Mouse (Mus musculus): ENCODE data around the gene Ahcyl2. TPM values are rescaled to one million over a fixed set of nuclear protein-coding genes. Genes with fewer than 3 reads are reported as not detected.
A peak's percentile ranks its signal among the peaks of the same experiment; 100 is the strongest.

The Ahcyl2 gene
- total RNA-seq, 2 experiments from 2014 or later, result 93.7 to 119 TPM

DNA sequence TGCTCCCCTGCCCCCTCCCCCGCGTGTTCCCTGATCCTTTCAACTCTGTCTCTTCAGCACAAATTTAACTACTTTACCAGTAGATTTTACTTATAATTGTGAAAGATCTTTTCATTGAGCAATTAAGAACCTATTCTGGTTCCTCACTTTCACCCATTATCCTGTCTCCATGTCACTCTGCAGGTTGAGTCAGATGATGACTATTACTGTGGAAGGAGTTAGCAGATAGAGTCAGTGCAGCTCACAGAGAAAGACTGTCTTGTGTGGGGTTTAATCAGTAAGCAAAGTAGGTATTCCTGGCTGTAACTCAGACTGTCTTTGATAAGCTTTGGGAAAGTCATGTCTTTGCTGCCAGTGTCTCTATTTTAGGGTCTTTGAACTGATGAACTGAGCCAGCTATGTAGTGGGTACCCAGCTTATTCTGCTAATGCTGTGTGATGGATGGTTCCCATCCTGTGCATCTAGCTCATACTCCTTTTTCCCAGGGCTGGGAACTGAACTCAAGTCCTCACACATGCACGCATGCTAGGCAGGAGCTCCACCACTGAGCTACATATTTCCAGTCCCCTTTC, 135.6 kb downstream of the Ahcyl2 start:
- DNase-seq (ENCODE audit: low spot score in 2 of 2), result no peak

DNA sequence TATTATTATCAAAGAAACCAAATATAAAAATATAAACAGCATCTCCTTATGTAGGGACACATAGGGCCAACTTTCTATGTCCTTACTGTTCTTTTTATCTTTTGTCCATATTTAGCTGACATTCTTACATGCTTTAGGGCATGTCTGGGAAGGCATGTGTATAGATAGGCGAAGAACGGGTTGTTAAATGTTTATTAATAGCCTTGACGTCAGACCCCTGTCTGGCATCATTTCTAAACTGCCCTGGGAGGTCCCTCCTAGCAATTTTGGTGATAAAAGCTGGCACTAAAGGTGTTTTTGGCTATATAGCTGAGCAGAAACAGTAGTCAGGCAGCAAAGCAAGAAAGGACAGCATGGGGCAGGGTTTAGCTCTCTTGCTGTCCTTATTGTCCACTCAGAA, 136.5 kb downstream of the Ahcyl2 start:
- DNase-seq (ENCODE audit: low spot score in 2 of 2), result no peak

DNA sequence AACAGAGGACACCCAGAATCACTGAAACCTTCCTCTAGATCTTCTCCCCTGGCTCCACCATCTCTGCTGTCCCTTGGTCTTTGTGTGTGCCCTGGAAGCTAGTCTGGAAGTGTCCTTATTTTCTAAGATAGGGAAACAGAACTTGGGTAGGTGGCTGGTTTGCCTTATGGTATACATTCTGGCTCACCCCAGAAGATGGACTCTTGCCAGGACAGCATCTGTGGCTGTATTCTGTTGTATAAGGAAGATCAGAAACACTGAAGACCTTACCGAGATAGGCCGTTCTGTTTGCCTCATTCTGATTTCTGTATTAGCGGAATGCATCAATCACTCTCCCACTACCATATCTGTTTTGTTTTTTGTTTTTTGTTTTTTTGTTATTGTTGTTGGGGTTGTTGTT, 142.8 kb downstream of the Ahcyl2 start:
- no peak for DNase-seq (ENCODE audit: low spot score in 2 of 2)

DNA sequence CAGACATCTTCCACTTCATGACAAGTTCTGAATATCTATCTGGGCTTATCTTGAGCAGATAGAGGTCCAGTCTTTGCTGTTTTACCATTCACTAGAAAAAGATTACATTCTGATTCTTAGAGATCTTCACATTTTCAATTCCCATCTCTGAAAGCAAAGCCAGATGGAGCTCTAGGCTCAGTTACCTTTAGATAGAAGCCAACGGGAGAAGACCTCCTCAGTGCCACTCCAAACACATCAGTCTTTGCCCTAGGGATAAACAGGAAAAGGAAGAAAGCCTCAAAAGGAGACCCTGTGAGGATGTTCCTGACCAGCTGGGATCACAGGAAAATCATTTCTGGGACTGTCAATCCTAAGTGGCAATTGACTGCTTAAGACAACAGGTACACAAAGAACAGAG, 145.9 kb downstream of the Ahcyl2 start:
- no peak for DNase-seq (ENCODE audit: low spot score in 2 of 2)

DNA sequence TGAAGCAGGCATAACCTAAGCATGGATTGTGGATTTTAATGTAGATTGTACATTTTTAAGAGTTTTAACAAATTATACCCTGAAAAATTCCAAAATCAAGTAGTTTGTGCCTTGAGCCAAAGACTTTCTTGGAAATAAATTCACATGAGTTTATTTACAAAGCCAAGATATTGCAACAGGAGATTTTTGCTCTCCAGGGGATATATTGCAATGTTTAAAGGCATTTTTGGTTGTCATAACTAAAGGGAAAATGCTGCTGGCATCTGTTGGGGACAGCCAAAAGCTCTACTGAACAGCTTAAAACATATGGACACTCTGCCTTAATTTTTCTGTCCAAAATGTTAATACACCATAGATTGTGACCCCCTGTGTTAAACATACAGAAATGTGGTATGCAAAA, 146.3 kb downstream of the Ahcyl2 start:
- no peak for DNase-seq (ENCODE audit: low spot score in 2 of 2)

DNA sequence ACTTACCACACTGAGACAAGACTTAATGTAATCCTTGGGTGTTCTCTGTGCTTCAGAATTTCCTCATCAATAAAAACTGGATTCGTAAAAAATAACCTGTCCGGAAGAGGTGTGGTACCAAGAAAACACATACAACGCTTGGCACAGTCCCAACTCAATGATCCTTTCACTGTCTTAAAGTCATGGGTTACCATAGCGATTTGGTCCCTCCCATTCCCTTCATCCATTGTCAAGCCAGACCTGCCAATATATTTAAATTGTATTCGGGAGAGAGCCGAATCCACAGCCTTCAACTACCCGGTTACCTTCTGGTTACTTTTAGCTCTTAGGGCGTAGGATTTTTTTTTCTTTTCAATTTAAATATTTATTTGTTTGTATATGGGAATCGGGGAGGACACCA, 148.0 kb downstream of the Ahcyl2 start:
- DNase-seq (ENCODE audit: low spot score in 2 of 2), result no peak

DNA sequence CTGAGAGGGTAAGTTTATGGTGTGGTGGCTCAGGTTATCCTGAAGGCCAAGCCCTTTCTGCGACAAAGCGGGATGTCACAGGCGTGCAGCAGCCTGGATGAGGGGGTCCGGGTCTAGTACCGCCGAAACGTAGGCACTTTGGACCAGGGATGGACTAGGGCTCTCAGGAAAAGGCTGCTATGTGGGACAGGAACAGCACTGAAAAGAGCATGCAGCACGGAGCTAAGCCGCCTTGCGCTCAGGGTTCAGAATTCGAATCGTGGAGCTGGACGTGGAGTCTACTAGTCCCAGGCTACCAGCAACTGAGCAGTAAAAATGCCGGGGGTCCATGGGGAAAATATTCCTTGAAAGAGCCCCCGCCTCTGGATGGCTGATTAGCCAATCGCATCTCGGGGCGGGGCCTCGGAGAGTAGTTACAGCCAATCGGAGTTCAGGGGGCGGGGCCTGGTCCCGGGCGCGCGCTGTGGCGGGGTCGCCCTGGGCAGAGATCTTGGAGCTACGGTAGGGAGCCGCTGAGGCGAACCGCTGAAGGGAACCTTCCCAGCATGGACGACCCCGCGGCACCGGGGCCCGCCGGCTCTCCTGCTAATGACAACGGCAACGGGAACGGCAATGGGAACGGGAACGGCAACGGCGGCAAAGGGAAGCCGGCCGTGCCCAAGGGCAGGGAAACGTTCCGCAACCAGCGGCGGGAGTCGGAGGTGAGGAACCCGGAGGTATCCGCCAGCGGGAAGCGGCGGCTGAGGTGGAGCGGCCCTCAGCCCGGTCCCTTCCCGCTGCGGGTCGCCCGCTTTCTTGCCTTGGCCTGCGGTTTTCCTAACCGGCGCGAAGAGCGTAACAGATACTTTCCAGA, 148.9 kb downstream of the Ahcyl2 start, which contains the start of gene Strip2:
Gene Strip2, plus strand, starts transcription at position 483 of the 853 bp plus-strand sequence.
- DNase-seq (ENCODE audit: low spot score in 2 of 2), result peak; percentile 83 to 84

DNA sequence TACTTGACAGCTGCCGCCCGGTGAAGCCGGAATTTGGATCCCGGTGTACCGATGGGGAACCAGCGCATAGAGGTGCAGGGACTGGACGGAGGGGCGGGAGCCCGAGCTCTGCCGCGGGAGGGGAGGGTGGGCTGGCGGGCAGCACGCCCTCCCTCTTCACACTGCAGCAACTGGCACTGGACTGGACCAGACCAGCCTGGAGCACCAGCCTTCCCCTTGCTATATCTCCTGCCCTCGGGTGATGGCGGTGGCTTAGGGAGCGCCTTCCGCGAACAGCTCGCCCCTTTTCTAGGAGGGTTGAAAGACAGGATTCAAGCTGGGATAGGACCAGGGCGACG, 149.5 kb downstream of the Ahcyl2 start:
- DNase-seq (ENCODE audit: low spot score in 2 of 2), result no peak

DNA sequence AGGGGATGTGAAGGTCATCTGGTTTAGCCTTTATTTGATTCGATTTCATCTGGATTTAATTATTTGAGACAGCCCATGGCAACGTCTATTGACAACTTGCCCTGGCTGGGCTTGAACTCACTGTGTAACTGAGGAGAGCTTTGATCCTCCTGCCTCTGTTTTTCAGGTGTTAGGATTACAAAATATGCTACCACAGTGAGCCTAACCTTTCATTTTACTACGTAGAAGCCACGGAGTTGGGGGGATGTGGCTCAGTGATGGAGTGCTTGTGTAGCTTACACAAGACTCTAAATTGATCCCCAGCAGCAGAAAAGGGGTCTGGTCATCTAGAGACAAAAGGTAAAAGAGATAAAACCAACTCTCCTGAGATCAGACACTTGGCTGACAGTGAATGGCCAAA, 150.1 kb downstream of the Ahcyl2 start:
- DNase-seq (ENCODE audit: low spot score in 2 of 2), result no peak

DNA sequence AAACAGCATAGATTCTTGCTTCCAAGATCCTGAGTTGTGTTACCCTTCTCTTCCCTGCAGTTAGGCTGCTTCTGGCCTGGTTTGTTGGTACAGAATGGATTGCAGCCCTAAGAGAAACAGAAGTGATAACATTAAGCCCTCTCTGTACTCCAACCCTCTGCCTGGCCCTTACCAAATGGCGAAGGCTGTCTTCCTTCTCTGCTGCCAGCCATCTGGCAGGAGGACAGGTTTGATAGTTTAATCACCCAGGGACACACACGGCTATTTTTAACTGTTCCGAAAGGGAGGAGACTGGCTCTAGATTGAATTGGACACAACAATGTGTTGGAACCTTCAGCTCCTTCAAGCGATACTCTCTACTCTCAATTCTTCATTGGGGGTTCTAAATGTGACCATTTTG, 155.7 kb downstream of the Ahcyl2 start:
- DNase-seq (ENCODE audit: low spot score in 2 of 2), result no peak

DNA sequence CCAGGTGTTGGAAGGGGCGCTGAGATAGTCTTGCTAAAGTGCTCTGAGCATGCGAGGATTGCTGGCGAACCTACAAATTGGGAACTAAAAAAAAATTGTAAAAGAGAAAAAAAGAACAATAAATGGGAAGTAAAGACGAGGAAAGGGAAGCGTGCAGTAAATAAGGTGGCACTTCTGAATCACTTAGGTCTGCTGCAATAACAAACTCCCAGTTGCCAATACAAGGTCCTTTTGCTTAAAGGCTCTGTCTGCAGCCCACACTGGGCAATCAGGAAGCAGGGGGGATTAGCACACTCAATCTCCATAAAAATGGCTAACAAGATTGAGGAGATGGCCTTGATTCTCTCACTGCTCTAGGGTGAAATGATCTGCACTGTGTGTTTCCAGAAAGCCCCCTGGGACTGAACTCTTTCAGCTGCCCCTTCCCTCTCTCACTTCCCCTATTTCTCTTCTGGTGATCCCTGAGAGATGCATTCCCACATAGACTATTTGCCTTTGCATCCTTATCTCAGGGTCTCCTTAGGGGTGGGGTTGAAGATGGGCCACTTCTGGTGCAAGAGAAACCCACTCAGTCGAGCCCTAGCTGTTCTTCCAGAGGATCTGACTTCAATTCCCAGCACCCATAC, 157.9 kb downstream of the Ahcyl2 start:
- no peak for DNase-seq (ENCODE audit: low spot score in 2 of 2)

DNA sequence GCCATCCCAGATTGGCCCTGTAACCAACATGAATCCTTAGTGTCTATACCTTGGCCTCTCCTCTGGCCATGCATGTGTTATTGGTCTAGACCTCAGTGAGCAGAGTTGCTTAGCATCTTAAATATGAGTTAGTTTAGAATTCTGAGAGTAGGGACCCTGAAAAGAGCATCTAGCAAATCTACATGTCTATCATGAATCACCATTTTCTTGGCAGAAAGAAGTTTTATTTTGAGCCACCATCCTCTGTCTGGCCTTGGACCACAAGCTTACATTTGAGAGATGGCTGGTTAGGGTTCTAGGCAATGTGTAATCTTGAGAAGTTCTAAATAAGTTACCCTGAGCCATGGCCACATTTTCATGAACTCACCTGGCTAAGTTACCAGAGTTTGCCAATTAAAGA, 162.3 kb downstream of the Ahcyl2 start:
- DNase-seq (ENCODE audit: low spot score in 2 of 2), result no peak

DNA sequence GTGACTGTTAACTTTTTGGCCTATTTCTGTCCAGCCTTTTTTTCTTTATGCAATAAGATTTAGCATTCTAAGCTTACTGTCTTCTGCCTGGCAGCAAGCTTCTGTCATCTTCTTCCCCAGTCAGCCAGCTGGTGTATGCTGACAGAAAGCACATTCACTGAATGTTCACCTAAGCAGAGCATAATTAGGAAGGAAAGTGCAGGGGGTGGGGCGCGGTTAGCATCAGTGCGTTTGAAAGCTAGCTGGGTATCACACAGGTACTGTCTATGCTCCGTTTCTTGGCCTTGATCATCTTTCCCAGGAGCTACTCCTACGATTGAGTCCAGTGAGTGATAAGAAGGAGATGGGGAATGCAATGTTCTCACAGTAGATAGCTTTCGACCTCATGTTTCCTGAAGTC, 162.9 kb downstream of the Ahcyl2 start:
- DNase-seq (ENCODE audit: low spot score in 2 of 2), result no peak

DNA sequence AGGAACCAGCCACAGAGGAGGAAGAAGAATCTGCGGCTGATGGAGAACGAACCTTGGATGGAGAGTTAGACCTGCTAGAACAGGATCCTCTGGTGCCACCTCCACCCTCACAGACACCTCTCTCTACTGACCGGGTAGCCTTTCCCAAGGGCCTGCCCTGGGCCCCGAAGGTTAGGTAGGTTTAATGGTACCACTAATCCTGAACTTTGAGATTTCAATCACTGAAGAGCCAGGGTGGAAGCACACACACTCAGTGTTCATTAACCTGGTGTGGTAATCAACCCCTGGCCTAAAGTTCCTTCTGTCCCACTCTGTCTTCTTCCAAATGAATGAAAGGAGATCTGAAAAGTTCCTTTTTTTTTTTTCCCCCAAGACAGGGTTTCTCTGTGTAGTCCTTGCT, 163.4 kb downstream of the Ahcyl2 start:
- DNase-seq (ENCODE audit: low spot score in 2 of 2), result no peak

DNA sequence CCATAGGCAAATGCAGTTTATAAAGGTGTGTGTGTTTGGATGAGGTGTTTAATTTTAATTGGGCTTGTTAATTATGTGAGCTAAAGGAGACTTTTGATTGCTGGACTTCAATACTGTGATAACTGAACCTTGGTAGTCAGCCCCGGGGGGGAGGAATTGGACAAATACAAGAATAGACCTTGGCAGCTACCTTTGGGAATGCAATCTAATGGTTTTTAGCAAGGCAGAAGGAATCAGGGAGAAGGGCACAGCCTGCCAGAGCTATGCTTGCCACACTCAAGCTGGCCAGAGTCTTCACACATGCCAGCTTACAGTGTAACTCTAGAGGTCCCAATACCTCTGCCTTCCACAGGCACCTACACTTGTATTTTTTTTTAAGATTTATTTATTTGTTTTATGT, 167.9 kb downstream of the Ahcyl2 start:
- no peak for DNase-seq (ENCODE audit: low spot score in 2 of 2)

DNA sequence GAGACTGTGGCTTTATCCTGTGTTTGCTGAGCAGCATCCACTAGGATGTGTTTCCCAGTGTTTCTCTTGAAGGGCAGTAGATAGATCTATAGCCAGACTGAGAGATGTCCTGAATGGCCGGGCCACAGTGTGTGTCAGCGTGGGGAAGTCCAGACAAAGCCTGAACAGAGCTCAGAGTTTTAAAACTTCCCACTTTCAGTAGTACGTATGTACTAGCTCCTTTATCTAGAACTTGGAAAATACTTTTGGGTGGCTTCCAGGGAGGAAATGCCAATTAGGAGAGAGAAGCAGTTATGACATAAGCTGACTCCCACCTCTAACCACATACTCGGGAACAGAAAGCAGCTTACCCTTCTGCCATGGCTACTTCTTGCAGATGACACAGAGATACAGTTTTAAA, 172.6 kb downstream of the Ahcyl2 start:
- no peak for DNase-seq (ENCODE audit: low spot score in 2 of 2)

DNA sequence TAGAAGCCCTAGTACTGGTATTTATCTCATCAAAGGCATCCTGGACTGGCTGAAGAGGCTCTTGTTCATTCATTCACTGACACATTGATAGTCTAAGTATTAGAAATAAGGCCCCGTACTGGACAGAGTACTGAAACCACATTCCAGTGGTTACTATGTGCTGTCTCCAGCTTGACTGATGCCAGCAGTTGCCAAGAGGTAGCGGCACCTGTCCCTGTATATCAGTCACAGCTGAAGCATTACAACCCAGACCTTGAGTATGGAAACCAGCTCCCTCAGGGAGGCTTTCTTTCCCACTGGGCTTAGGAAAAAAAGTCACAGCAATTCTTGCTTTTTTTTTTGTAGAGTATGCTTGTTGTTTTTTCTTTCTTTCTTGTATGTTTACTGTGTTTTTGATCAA, 173.2 kb downstream of the Ahcyl2 start:
- DNase-seq (ENCODE audit: low spot score in 2 of 2), result no peak

DNA sequence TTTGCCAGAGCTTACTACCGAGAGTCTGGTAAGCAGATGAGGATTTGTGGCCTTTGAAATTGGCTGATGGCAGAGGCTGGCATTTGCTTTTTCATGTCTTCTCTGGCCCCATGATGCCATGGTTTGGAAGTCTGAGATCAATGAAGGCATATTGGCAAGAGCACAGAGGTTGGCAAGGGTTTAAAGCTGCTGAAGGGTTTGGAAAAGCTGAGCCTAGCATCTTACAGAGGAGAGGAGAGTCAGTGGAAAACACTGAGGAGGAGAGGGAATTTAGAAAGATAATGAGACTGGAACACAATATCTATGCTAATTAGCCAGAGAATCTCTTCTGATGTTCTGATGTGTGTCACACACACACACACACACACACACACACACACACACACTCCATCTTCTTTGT, 176.7 kb downstream of the Ahcyl2 start:
- DNase-seq (ENCODE audit: low spot score in 2 of 2), result no peak

DNA sequence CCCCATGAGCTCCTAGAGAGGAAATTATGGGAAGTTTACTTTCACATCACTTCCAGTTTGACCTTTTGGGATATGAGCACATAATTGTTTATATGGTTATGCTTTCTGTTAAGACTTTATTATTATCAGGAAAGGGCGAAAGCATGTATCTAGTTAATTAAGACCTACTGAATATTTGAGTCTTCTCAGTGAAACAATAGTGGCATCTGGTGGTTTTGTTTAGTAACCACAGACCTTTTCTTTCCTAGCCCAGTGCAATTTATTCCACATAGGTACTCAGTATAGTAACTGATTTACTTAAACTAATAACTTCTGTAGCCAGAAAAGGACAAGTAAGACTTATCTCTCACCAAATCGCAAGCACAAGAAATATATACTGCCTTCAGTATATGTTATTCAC, 178.8 kb downstream of the Ahcyl2 start:
- no peak for DNase-seq (ENCODE audit: low spot score in 2 of 2)

DNA sequence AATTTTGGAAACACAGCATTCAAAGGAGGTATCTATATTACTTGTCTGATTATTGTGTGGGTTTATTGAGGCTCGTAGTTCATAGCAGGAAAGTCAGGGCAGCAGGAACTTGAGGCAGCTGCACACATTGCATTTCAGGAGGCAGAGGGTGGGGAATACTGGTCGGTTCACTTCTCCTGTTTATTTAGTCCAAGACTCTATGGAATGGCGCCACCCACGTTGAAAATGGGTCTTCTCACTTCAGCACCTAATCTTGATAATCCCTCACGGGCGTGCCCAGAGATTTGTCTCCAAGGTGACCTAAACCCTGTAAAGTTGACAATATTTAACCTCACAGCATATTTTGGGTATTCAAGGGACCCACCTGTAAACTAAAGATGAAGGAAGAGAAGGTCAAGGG, 180.0 kb downstream of the Ahcyl2 start:
- DNase-seq (ENCODE audit: low spot score in 2 of 2), result no peak

DNA sequence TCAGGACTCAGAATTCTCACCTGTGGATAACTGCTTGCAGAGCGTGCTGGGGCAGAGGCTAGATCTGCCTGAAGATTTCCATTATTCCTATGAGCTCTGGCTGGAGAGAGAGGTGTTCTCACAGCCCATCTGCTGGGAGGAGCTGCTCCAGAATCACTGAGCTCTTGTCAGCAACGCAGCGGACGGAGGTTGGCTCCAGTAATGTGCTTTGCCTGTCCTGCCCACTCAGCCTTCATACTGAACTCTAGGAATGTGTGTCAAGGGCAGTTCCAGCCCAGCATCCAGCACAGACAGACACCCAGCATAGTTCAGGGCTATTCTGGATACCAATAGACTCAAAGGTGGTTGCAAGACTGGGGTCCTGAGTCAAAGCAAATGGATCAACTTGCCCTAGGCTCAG, 188.9 kb downstream of the Ahcyl2 start:
- no peak for DNase-seq (ENCODE audit: low spot score in 2 of 2)

DNA sequence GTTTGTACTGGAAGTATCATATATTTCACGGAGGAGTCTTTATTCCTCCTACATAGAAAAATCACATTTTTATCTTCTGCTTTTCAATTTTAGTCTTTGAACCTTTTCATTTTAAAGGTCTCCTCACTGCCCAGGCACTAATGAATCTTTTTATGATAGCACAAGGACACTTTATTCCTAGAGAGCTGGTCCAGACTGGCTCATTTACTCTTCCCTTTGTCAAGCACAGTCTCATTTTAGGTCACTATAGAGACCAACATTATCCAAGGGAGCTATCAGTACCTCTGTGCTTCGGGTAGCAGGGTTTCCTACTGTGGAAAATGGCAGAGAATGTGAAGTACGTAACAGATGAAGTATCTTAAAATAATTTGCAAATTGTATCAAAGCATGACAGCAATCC, 190.9 kb downstream of the Ahcyl2 start:
- no peak for DNase-seq (ENCODE audit: low spot score in 2 of 2)

DNA sequence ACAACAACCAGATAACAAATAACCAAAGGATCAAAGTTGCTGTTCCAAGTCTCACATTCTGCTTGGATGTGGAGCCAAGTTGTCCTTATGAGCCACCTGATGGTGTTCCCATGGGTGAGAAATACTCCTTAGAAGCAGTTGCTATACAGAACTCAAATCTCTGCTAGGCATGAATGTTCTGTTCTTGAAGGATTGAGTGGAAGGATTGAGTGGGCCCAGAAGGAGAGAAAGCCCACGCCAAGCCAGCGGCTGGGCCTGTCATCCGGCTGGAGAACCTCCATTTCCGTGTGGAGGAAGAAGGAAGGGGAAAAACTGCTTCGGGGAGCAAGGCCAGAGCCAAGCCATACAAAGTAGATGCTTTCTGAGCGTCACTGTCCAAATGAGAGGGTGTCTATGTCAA, 193.3 kb downstream of the Ahcyl2 start:
- no peak for DNase-seq (ENCODE audit: low spot score in 2 of 2)

All from adrenal gland, postnatal 4 days (tissue).